Mouse (Mus musculus) liver, embryonic 11.5 days (tissue): ENCODE results near the gene Psmc1. TPM values are rescaled to one million over a fixed set of nuclear protein-coding genes. Genes with fewer than 3 reads are reported as not detected.

Experiments
- polyA plus RNA-seq: library from polyadenylated mRNA; unstranded; fragments of >200 nt; fragmentation: Nextera tagmentation; extraction: Ambion mirVana; gene quantifications from 2 replicates; pipeline ENCODE4 v1.2.1, GENCODE M21; 2014

Gene Psmc1
- polyA plus RNA-seq, 1 experiment from 2014 or later = 324 TPM

Other genes with a start within 250 kb of the Psmc1 start
- gene Efcab11, start 225.7 kb upstream of the Psmc1 start, polyA plus RNA-seq = 8.8 and 8.9 TPM in 2 replicates
- 64.8 and 72.6 TPM in 2 replicates for gene Tdp1, start 225.6 kb upstream of the Psmc1 start, polyA plus RNA-seq
- 0.37 and 0.78 TPM in 2 replicates for gene Kcnk13, start 145.7 kb upstream of the Psmc1 start, polyA plus RNA-seq
- 14.0 and 14.3 TPM in 2 replicates for gene Nrde2, start 49.5 kb downstream of the Psmc1 start, polyA plus RNA-seq
- 957 and 975 TPM in 2 replicates for gene Calm1, start 89.3 kb downstream of the Psmc1 start, polyA plus RNA-seq